Mouse (Mus musculus): ENCODE data around the gene Pgam2. TPM values are rescaled to one million over a fixed set of nuclear protein-coding genes. Genes with fewer than 3 reads are reported as not detected.

The Pgam2 gene
- polyA plus RNA-seq, 1 experiment from 2014 or later: 228 TPM

DNA sequence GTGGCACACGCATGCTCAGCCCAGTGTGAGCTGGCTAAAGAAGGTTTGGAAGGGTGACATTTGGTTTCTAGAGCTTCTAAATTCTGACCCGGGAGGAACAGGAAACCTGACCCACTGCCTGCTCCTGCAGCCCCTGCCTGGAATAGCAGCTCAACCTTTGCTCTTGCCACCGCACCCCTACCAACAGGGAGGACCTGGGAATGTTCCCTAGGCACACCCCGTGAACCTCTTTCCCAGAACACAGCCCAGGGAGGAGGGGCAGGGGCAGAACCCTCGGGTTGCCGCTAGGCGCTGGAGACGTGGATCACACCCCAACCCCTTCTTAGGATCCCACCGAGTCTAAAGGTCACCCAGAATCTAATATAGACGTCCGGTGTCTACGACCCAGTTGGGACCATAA, 1.5 kb downstream of the Pgam2 start:
- no peak overlapping the region for H3K27ac ChIP-seq (replicated peaks; ENCODE audit: low read depth, low read length)
- H3K4me2 ChIP-seq (ENCODE audit: low read depth, low read length): no peak overlapping the region
- 57% methylated on average over 11 of the region's 12 CpGs for WGBS
- ATAC-seq (ENCODE audit: low read depth) (no peak), DNase-seq (ENCODE audit: low spot score) (no peak)
- H3K27me3 ChIP-seq (replicated peaks; ENCODE audit: control insufficient read depth, insufficient read depth, low read length): no peaks in the 10 kb centered on the region
- H3K9ac ChIP-seq (ENCODE audit: low read depth, low read length): no peak overlapping the region
- H3K36me3 ChIP-seq (ENCODE audit: control insufficient read depth, insufficient read depth, low read length): peaks cover 42% of the 10 kb centered on the region
- H3K4me3 ChIP-seq (ENCODE audit: low read depth, low read length): no peak overlapping the region
- no peaks in the 10 kb centered on the region for H3K9me3 ChIP-seq (ENCODE audit: control insufficient read depth, low read length)
- H3K4me1 ChIP-seq (ENCODE audit: control insufficient read depth, insufficient read depth, low read length): peaks cover 3% of the 10 kb centered on the region; the same call in 1 of the 2 replicates

DNA sequence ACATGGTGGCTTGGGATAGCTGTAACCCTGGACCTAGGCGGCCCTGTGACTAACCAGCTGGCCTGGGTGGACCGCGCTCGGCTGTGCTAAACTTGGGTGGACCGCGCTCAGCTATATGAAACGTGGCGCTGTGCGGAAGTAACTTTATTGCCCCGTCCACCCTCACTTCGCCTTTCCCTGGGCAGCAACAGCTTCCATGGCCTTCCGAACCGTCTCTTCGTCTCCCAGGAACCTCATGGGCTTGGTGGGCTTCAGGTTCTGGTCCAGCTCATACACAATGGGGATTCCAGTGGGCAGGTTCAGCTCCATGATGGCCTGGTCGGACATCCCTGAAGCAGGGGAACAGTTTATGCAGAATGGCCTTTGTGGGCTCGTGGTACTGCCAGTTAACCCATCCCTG, 2.0 kb downstream of the Pgam2 start:
- no peak overlapping the region for H3K9ac ChIP-seq (ENCODE audit: low read depth, low read length)
- H3K4me2 ChIP-seq (ENCODE audit: low read depth, low read length): no peak overlapping the region
- no peak overlapping the region for H3K27ac ChIP-seq (replicated peaks; ENCODE audit: low read depth, low read length)
- no peaks in the 10 kb centered on the region for H3K9me3 ChIP-seq (ENCODE audit: control insufficient read depth, low read length)
- peaks cover 3% of the 10 kb centered on the region; the same call in 1 of the 2 replicates for H3K4me1 ChIP-seq (ENCODE audit: control insufficient read depth, insufficient read depth, low read length)
- no peaks in the 10 kb centered on the region for H3K27me3 ChIP-seq (replicated peaks; ENCODE audit: control insufficient read depth, insufficient read depth, low read length)
- WGBS: 92% methylated on average over 16 of the region's 16 CpGs
- peaks cover 47% of the 10 kb centered on the region for H3K36me3 ChIP-seq (ENCODE audit: control insufficient read depth, insufficient read depth, low read length)
- DNase-seq (ENCODE audit: low spot score): no peak
- H3K4me3 ChIP-seq (ENCODE audit: low read depth, low read length): no peak overlapping the region
- ATAC-seq (ENCODE audit: low read depth): no peak

DNA sequence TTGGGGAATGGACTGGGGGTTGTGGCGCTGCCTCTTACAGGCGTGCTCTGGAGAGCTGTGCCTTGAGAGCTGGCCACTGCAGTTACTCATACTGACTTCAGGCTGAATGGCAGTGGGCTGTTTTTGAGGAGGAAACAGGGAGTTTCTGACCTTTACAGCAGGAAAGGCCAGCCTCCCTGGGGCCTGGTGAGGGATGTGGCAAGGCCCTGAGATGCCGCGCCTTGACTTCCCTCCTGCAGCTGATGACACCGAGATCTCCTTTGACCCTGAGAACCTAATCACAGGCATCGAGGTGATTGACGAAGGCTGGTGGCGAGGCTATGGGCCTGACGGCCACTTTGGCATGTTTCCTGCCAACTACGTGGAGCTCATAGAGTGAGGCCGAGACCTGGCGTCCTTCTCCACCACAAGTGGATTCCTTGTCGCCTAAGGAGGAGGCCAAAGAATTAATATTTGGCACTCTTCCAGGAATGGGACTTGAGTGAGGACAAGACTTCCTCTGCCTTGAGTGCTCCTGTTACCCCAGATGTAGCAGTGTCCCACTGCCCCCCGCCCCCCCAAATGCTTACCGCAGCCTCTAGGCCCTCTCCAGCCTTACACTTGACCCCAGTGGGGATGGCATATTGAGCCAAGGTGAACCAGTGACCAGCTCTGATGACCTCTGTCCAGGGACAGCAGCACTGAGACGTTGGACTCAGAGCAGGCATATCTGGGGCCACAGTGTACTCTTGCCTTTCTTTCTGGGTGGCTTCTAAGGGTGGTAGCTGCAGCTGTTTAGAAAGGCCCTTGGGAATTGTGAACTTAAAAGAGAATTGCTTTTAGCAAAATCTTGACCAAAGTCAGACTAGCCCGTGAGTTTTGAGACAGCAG, 3.7 kb downstream of the Pgam2 start:
- peaks cover 62% of the 10 kb centered on the region for H3K36me3 ChIP-seq (ENCODE audit: control insufficient read depth, insufficient read depth, low read length)
- H3K4me3 ChIP-seq (ENCODE audit: low read depth, low read length): no peak overlapping the region
- ATAC-seq (ENCODE audit: low read depth): no peak
- H3K9ac ChIP-seq (ENCODE audit: low read depth, low read length): no peak overlapping the region
- 78% methylated on average over 17 of the region's 17 CpGs for WGBS
- no peak overlapping the region for H3K27ac ChIP-seq (replicated peaks; ENCODE audit: low read depth, low read length)
- H3K4me1 ChIP-seq (ENCODE audit: control insufficient read depth, insufficient read depth, low read length): peaks cover 3% of the 10 kb centered on the region; the same call in 1 of the 2 replicates
- no peaks in the 10 kb centered on the region for H3K9me3 ChIP-seq (ENCODE audit: control insufficient read depth, low read length)
- no peak for DNase-seq (ENCODE audit: low spot score)
- H3K27me3 ChIP-seq (replicated peaks; ENCODE audit: control insufficient read depth, insufficient read depth, low read length): no peaks in the 10 kb centered on the region
- no peak overlapping the region for H3K4me2 ChIP-seq (ENCODE audit: low read depth, low read length)

DNA sequence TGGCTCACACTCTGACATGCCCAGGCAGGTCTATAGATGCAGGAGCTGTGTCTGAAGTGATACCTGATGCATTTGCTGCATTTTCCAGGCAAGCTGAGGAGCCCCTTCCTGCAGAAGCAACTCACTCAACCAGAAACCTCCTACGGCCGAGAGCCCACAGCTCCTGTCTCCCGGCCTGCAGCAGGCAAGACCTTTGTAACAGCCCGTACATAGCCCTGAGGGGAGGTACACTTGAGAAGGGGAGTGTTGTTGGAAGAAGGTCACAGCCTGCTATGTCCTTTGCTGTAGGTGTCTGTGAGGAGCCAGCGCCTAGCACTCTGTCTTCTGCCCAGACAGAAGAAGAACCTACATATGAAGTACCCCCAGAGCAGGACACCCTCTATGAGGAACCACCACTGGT, 5.6 kb downstream of the Pgam2 start:
- no peaks in the 10 kb centered on the region for H3K9me3 ChIP-seq (ENCODE audit: control insufficient read depth, low read length)
- 84% methylated on average over 5 of the region's 5 CpGs for WGBS
- peaks cover 80% of the 10 kb centered on the region for H3K36me3 ChIP-seq (ENCODE audit: control insufficient read depth, insufficient read depth, low read length)
- no peaks in the 10 kb centered on the region for H3K27me3 ChIP-seq (replicated peaks; ENCODE audit: control insufficient read depth, insufficient read depth, low read length)
- no peak overlapping the region for H3K9ac ChIP-seq (ENCODE audit: low read depth, low read length)
- DNase-seq (ENCODE audit: low spot score) (no peak), ATAC-seq (ENCODE audit: low read depth) (no peak)
- H3K4me2 ChIP-seq (ENCODE audit: low read depth, low read length): no peak overlapping the region
- H3K4me3 ChIP-seq (ENCODE audit: low read depth, low read length): no peak overlapping the region
- no peak overlapping the region for H3K27ac ChIP-seq (replicated peaks; ENCODE audit: low read depth, low read length)
- H3K4me1 ChIP-seq (ENCODE audit: control insufficient read depth, insufficient read depth, low read length): 0 out of 2 replicates have a peak, but pooled peaks cover 1% of the 10 kb centered on the region

DNA sequence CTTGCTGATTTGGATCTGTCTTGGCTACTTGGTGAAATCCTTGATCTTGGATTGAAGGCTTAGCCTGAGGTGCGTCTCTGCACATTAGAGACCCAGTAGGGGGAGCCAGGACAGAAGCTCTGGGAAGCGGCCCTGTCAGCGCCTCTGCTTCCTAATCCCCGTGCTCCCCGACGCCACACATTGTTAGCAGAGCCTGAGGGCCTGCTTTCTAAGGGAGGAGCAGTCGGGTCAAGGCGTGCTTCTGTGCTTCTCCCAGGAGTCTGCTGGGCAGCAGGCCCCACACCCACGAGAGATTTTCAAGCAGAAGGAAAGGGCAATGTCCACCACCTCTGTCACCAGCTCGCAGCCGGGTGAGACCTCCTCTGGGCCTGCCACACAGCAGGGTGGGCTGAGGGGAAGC, 6.2 kb downstream of the Pgam2 start:
- ATAC-seq (ENCODE audit: low read depth) (no peak), DNase-seq (ENCODE audit: low spot score) (no peak)
- H3K9ac ChIP-seq (ENCODE audit: low read depth, low read length): no peak overlapping the region
- H3K4me1 ChIP-seq (ENCODE audit: control insufficient read depth, insufficient read depth, low read length): no peaks in the 10 kb centered on the region
- H3K4me2 ChIP-seq (ENCODE audit: low read depth, low read length): no peak overlapping the region
- no peaks in the 10 kb centered on the region for H3K27me3 ChIP-seq (replicated peaks; ENCODE audit: control insufficient read depth, insufficient read depth, low read length)
- no peaks in the 10 kb centered on the region for H3K9me3 ChIP-seq (ENCODE audit: control insufficient read depth, low read length)
- H3K36me3 ChIP-seq (ENCODE audit: control insufficient read depth, insufficient read depth, low read length): peaks cover 86% of the 10 kb centered on the region
- H3K4me3 ChIP-seq (ENCODE audit: low read depth, low read length): no peak overlapping the region
- no peak overlapping the region for H3K27ac ChIP-seq (replicated peaks; ENCODE audit: low read depth, low read length)
- 64% methylated on average over 11 of the region's 11 CpGs for WGBS

DNA sequence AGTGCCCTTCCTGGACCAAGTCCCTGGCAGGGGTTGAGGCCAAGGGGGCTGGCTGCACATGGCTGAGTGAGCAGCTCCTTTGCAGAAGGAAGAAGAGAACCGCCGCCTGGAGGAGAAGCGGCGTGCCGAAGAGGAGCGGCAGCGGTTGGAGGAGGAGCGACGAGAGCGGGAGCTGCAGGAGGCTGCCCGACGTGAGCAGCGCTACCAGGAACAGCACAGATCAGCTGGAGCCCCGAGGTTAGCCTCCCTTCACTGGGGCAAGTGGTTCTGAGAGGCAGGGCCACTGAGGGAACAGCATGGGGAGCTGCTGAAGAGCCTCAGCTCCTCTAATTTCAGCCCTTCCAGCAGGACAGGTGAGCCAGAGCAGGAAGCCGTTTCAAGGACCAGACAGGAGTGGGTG, 6.6 kb downstream of the Pgam2 start:
- Histone ChIP-seq H3K4me1 (ENCODE audit: control insufficient read depth, insufficient read depth, low read length) (no peaks in the 10 kb centered on the region), H3K9me3 (ENCODE audit: control insufficient read depth, low read length) (no peaks in the 10 kb centered on the region), H3K4me2 (ENCODE audit: low read depth, low read length) (no peak overlapping the region), H3K9ac (ENCODE audit: low read depth, low read length) (no peak overlapping the region), H3K4me3 (ENCODE audit: low read depth, low read length) (no peak overlapping the region), H3K27ac (replicated peaks; ENCODE audit: low read depth, low read length) (no peak overlapping the region), H3K27me3 (replicated peaks; ENCODE audit: control insufficient read depth, insufficient read depth, low read length) (no peaks in the 10 kb centered on the region), H3K36me3 (ENCODE audit: control insufficient read depth, insufficient read depth, low read length) (peaks cover 90% of the 10 kb centered on the region)
- ATAC-seq (ENCODE audit: low read depth): no peak
- WGBS: 83% methylated on average over 15 of the region's 15 CpGs
- no peak for DNase-seq (ENCODE audit: low spot score)

DNA sequence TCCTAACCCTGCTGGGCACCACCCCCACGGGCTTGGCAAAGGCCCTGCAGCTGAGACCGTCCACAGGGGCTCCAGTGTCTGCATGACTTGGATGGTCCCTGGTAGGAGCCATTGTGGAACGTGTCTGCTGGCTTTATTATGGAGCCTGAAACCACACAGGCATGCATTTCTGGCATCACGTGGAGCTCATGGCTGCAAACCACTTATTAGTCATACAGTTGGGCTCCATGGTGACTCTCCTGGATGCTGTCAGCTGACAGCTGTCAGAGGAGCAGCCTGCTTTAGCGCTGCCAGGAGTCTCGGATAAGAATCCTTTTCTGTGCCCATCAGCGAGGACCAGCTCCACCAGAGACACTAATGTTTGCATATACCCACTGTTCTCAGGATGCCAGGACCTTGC, 7.8 kb downstream of the Pgam2 start:
- no peak overlapping the region for H3K4me3 ChIP-seq (ENCODE audit: low read depth, low read length)
- H3K27ac ChIP-seq (replicated peaks; ENCODE audit: low read depth, low read length): no peak overlapping the region
- H3K4me1 ChIP-seq (ENCODE audit: control insufficient read depth, insufficient read depth, low read length): no peaks in the 10 kb centered on the region
- H3K27me3 ChIP-seq (replicated peaks; ENCODE audit: control insufficient read depth, insufficient read depth, low read length): no peaks in the 10 kb centered on the region
- no peaks in the 10 kb centered on the region for H3K9me3 ChIP-seq (ENCODE audit: control insufficient read depth, low read length)
- WGBS: 89% methylated on average over 7 of the region's 7 CpGs
- no peak overlapping the region for H3K9ac ChIP-seq (ENCODE audit: low read depth, low read length)
- H3K36me3 ChIP-seq (ENCODE audit: control insufficient read depth, insufficient read depth, low read length): peaks cover 90% of the 10 kb centered on the region
- ATAC-seq (ENCODE audit: low read depth) (no peak), DNase-seq (ENCODE audit: low spot score) (no peak)
- H3K4me2 ChIP-seq (ENCODE audit: low read depth, low read length): no peak overlapping the region

DNA sequence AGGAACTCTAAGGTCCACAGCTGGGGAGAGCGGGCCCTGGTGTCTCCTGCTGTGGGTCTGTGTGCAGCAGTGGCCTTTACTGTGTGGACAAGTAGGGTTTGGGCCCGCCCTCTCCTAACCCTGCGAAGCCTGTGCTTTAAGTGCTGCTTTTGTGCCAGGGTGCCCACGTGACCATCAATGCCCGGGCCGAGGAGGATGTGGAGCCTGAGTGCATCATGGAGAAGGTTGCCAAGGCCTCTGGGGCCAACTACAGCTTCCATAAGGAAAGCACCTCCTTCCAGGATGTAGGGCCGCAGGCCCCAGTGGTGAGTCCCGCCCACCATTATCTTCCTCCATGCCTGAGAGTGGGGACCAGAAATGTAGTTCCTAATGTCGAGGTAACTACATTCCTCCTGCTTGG, 8.2 kb downstream of the Pgam2 start:
- H3K4me2 ChIP-seq (ENCODE audit: low read depth, low read length): no peak overlapping the region
- no peak overlapping the region for H3K9ac ChIP-seq (ENCODE audit: low read depth, low read length)
- no peak overlapping the region for H3K4me3 ChIP-seq (ENCODE audit: low read depth, low read length)
- no peaks in the 10 kb centered on the region for H3K27me3 ChIP-seq (replicated peaks; ENCODE audit: control insufficient read depth, insufficient read depth, low read length)
- peaks cover 86% of the 10 kb centered on the region for H3K36me3 ChIP-seq (ENCODE audit: control insufficient read depth, insufficient read depth, low read length)
- WGBS: 94% methylated on average over 9 of the region's 9 CpGs
- H3K27ac ChIP-seq (replicated peaks; ENCODE audit: low read depth, low read length): no peak overlapping the region
- ATAC-seq (ENCODE audit: low read depth): no peak
- no peak for DNase-seq (ENCODE audit: low spot score)
- H3K9me3 ChIP-seq (ENCODE audit: control insufficient read depth, low read length): no peaks in the 10 kb centered on the region
- no peaks in the 10 kb centered on the region for H3K4me1 ChIP-seq (ENCODE audit: control insufficient read depth, insufficient read depth, low read length)

DNA sequence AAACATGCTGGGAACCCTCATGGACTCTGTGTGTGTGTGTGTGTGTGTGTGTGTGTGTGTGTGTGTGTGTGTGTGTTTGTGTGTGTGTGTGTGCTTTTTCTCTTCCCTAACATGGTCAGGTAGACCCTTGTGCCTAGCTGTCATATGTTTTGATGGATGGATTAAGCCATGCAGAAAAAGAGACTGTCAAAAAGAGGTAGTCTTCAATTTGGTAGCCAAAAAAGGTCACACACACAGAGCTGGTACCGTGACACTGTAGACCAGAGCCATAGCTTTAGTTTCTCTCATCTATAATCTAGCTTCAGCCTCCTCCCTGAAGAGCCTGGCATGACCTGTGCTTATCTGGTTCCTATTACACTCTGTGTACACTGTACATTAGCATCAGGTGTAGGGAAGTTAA, 13.1 kb downstream of the Pgam2 start:
- H3K4me3 ChIP-seq (ENCODE audit: low read depth, low read length): no peak overlapping the region
- no peaks in the 10 kb centered on the region for H3K27me3 ChIP-seq (replicated peaks; ENCODE audit: control insufficient read depth, insufficient read depth, low read length)
- H3K4me2 ChIP-seq (ENCODE audit: low read depth, low read length): no peak overlapping the region
- no peaks in the 10 kb centered on the region for H3K9me3 ChIP-seq (ENCODE audit: control insufficient read depth, low read length)
- H3K9ac ChIP-seq (ENCODE audit: low read depth, low read length): no peak overlapping the region
- H3K36me3 ChIP-seq (ENCODE audit: control insufficient read depth, insufficient read depth, low read length): peaks cover 39% of the 10 kb centered on the region
- ATAC-seq (ENCODE audit: low read depth): no peak
- H3K27ac ChIP-seq (replicated peaks; ENCODE audit: low read depth, low read length): no peak overlapping the region
- no peak for DNase-seq (ENCODE audit: low spot score)
- 90% methylated on average over 1 of the region's 1 CpGs for WGBS
- peaks cover 21% of the 10 kb centered on the region for H3K4me1 ChIP-seq (ENCODE audit: control insufficient read depth, insufficient read depth, low read length)
